Mouse (Mus musculus): Measurements from ENCODE around the gene Tln1.
"Not testable (repeated sequence)": the region's sequence is repeated elsewhere in the genome, so short reads cannot be mapped to it uniquely, and the experiment has no call there.

Tln1 gene

DNA sequence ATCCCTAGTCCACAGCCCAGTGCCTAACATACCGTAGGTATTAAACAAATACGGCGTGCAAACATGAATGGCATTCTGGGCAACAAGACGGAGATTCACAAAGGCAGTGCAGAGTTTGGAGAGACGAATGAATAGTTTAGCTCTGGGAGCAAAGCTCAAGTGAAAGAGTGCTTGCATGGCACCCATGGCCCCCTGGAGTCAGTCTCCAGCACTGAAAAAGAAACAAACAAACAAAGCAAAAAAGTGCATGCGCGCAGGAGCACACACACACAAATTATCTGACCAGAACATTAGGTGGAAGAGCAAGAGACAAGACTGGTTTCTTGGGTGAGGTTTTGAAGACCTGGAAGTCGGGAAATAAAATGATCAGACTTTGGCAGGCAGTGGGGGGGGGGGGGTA is 56.4 kb downstream of the Tln1 start:
- DNase-seq (ENCODE audit: low spot score): no peak

DNA sequence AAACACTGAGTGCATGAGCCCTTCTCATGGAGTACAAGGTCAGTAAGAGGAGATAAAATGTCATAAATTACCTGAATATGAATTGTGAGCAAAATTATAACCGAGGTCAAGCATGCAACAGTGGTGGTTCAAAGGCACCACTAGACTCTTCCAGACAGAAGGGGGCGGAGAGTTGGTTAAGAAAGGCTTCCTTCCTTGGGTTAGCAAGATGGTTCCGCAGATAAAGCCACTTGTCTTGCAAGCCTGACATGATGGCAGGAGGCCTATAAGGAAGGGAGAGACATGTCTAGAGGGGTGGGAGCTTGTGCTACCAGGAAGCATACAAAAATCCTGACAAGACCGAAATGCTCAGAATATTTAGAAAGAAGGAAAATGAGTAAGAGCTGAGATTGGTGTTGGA is 58.2 kb downstream of the Tln1 start:
- DNase-seq (ENCODE audit: low spot score): no peak

DNA sequence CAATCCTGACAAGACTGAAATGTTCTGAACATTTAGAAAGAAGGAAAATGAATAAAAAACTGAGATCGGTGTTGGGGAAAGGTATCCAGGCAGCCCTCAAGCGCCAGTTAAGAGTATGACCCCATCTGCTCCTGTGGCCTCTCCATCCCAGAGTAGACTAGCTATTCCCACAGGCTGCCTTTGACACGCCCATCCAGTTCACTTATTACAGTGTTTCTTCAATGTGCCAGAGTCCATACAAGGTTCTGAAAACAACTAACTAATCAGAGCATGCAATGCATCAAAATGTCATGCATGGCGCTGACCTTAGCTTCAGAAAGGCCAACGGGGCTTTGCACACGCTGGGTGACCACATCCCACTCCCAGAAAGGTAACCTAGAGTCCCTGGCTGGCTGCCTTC is 59.0 kb downstream of the Tln1 start:
- DNase-seq (ENCODE audit: low spot score): no peak

DNA sequence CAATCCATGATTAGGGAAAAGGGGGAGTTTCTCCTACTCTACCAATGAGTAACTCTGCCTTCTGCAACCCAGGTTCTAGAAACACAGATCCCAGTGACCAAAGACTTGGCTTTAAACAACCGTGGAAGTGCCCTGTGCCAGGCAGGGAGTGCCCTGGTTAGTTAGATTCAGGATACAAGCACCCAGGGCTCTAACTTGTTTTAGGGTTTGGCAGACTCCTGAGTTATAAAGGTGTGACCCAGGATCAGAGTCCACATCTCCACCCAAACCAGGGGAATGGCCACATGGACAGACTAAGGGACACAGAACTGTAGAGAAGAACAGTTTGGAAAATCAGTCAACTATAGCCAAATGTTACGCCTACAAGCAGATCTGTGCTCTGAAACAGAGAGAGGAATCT is 59.5 kb downstream of the Tln1 start:
- no peak for DNase-seq (ENCODE audit: low spot score)

DNA sequence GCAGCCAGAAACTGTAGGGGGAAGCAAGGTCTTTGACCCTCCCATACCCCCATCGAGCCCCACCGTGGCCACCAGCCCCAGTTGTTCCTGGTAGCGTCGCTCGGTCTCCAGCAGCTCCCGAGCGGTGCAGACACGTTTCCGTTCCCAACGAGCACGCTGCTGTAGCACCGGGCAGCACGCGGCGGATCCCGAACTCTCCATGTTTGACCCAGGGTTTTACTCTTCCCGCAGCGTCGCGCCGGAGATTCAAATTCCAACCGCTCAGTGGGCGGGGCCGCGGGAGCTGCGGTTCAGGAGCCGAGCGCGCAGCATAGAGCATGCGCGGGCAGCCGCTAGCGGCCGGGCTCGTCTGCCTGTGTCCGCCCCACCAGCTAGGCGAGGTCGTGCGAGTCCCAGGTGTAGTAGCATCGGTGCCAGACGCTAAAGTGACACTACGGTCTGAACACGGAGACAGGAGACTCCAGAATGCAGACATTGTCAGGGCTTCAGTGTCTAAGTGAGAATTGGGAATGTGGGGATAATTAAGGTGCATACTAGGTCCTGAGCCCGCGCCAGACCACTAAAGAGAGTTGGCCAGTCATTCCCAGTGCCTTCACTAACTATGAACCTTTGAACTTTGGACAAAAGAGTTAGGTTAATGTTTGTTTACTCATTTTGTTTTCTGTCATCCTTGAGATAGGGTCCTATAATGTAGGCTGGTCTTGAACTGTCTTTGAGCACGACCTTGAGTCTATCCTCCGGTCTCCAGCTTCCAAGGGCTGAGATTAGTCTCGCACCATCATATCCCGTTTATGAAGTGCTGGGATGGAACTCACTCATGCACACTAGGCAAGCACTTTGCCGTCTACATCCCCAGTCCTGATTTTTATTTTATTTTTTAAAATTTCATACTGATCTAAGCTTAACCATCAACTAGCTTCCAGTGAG is 62.8 kb downstream of the Tln1 start, which contains the start of gene Arhgef39:
Arhgef39 (minus strand) TSS at position 289 of the 927 bp plus-strand sequence.
- DNase-seq (ENCODE audit: low spot score): peak; percentile 67

DNA sequence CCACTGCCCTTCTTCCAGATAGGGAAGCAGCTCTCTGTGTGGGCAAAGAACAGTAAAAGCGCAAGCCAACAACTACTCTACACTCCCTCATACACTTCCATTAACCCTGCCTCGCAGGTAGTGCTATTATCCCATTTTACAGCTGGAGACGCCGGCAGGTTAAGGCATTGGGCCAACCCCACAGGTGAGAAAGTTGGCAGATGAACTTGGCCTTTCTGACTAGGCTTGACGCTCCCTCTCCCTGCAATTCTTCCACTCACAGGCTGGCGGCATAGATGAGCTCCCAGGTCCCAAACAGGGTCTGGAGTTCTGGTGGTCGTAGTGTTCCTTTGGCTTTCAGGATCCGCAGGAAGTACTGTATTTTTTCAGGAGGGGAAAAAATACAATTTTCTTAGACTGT is 63.5 kb downstream of the Tln1 start:
- no peak for DNase-seq (ENCODE audit: low spot score)

DNA sequence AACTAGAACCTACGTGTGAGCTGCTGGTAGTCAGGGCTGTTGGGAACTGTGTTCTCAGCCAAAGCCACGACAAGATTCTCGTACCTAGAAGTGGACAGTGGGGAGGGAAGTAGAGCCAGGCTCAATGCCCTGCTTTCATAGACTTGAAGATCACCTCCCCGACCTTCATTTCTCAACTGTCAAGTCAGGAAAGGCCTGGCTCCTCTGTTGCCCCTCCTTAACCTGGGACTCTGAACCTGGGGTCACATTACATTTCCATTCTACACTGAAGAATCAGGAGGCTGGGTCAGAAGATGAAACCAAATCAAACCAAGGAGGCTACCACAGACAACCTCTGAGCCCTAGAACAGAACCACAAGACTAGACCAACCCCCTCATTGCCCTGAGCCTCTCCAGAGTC is 64.5 kb downstream of the Tln1 start:
- DNase-seq (ENCODE audit: low spot score): no peak

DNA sequence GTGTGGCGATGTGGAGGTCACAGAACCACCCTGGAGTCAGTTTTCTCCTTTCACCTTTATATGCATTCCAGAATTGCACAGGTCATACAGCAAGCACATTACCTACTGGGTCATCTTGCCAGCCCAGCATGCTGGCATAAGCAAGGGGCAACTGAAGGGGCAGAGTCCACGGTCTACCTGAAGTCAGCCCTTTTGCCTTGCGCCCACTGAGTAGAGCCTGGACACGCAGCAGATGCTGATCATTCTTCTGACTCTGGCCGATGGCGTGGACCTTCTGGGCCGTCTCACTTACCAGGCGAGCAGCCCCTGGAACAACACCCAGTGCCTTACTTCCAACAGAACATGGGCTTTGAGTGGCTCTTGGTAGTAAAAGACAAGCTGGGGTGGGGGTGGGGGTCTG is 65.1 kb downstream of the Tln1 start:
- no peak for DNase-seq (ENCODE audit: low spot score)

DNA sequence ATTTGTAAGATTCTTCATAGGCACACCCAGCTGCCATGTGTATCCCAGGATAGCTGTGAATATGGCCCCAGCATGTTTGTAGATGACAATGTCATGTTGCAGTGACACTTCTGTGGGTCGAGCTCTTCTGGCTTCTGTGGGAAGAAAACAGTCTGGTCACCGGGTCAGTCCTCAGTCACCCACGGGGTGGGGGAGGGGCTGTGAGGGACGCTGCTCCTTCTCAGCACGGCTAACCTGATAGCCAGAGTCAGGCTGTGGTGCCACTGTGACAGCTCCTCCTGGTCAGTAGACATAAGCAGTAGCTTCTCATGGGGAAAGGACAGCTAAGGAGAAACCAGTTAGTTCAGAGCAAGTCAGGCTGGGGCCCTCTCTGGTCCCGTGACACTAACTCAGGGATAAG is 65.9 kb downstream of the Tln1 start:
- DNase-seq (ENCODE audit: low spot score): no peak

DNA sequence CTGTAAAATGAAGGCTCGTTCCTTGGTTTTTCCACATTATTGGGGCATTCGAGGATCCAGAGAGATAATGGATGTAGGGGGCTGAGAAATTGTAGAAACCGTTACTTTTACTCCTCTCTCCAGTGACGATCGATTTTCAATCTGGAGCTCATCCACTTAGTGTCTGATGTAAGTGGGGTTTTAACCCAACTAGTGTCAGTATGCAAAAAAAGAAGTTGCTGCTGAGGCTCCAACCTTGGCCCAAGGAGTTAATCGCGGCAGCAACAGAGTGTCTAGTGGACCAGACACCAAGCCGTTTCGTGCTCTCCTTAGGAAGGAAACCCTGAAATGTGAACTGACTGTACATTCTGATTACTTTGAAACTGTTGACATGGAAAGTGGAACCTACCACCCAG is 68.6 kb downstream of the Tln1 start:
- DNase-seq (ENCODE audit: low spot score): no peak

DNA sequence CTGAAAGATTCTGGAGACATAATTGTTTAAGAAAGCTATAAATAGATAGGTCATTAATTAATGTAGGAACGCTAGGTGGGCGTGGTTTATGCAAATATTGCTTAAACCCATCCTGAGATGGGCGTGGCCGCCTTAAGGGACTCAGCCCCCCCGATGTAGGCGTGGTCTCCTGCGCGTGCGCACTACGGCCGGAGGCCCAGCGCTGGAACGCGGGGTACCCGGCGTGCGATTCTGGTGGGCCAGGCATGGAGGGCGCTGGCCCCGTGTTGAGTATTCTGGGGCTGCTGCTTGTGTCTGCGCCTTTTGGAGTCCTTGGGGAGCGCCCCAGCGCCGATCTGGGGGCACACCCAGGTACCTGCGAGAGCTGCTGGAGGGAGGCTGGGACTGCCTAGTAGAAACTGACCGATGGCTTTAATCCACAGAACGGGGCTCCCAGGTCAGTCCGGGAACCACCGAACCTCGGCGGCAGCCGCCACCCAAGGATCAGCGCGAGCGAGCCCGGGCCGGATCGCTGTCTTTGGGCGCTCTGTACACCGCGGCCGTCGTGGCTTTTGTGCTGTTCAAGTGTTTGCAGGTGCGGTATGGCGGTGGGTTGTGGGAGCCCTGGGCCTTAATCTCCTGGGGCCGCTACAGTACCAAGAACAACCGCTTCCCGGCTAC is 69.2 kb downstream of the Tln1 start:
- DNase-seq (ENCODE audit: low spot score): peak; percentile 97

DNA sequence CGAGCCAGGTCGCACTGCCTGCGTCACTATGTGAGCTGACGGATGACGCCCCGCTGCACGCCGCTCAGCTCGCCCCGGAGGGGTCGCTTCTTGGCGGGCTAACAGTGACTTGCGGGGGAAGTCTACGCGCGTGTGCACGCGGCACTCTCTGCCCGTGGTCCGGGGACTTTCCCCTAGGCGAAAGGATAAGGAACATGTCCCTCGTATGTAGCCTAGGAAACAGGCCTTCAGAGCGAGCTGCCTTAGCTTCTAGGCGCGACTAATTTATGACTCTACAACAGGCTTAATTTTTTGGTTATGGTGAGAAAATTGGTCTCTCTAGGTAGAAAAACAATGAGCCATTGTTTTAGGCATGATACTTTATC is 69.7 kb downstream of the Tln1 start, which contains the start of gene Ccdc107:
Ccdc107 (plus strand) TSS at position 80 of the 365 bp plus-strand sequence.
- peak; percentile 95 for DNase-seq (ENCODE audit: low spot score)

DNA sequence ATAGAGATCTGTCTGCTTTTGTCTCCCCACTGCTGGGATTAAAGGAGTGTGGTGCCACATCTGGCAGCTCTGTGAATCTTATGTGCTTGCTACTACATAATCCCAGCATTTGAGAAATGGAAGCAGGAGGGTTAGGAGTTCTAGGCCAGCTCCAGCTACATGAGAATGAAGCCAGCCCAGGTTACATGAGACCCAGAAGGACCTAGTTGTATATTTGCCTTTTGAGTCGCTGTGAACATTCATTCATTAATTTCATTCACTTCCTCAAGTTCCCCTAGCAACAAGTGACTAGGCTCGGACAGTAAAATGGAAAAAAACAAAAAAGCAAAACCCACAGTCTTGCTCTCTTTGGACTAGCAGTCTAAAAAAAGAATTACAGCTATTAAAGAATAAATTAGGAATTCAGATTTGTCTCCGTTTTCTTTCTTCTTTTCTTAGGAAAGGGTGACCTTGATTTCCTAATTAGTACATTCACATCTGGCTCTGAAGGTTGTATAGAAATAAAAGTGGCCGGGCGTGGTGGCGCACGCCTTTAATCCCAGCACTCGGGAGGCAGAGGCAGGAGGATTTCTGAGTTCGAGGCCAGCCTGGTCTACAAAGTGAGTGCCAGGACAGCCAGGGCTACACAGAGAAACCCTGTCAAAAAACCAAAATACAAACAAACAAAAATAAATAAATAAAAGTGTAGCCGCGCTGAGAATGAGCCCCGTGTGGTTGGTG is 70.2 kb downstream of the Tln1 start:
- DNase-seq (ENCODE audit: low spot score): no peak

DNA sequence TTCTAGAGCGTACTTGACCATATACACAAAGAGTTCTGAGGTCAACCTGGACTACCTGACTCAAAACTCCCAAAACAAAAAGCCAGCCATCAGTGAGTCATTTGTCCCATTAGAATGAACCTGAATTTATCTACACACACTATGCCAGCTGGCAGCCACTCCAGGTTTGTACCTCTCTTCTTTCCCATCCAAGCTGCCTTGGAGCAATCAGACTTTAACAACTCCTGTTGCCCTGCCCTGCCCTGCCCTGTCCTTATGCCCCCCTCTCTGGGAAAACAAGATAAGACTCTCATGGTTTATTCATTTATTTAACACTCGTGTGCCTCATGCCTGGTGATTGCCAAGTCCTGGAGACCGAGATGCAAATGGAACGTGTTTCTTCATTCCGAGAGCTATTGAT is 71.7 kb downstream of the Tln1 start:
- DNase-seq (ENCODE audit: low spot score): no peak

DNA sequence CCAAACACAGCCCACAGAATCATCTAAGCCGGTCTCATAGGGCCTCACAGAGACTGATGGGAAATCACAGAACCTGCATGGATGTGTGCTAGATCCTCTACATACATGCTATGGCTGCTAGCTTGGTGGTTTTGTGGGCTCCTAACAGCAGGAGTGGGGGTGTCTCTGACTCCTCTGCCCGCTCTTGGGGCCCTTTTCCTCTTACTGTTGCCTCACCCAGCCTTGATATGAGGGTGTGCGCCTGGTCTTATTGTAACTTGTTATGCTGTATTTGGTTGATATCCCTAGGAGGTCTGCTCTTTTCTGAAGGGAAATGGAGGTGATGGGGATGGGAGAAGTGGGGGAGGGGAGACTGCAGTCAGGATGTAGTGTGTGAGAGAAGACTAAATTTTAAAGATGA is 72.9 kb downstream of the Tln1 start:
- DNase-seq (ENCODE audit: low spot score): no peak

DNA sequence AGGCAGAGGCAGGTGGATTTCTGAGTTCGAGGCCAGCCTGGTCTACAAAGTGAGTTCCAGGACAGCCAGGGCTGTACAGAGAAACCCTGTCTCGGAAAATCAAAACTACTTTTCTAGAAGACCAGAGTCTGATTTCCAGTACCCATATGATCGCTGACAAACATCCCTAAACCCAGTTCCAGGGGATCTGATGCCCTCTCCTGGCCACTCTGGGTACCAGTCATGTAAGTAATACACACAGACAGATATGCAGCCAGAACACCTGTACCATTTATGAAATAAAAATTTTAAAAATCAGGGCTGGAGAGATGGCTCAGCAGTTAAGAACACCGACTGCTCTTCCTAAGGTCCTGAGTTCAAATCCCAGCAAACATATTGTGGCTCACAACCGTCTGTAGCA is 76.8 kb downstream of the Tln1 start:
- not testable (repeated sequence) for DNase-seq (ENCODE audit: low spot score)

DNA sequence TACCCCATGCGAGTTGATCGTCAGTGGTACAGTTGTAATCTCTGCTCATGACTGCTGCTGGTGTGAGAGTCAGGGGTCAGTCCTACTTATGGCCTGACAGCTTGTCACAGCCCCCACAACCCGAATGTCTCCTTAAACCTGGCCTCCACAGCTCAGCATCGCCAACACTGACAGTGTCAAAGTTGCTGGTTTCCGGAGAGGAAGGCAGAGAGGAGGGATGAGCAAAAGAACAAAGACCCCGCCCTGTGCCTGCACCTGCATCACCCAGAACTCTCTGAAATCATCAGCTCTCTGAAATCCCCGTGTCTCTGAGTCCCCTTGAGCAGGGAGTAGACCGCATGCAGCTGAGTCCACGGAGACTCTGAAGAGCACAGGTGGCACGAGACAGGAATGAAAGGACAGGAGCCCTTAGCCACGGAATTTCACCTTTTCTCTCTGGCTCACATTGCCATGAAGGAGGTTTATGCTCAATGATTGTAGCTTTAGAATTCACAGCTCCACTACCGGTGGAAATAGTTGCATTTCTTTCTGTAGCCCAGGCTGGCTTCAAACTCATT is 78.9 kb downstream of the Tln1 start, which contains the start of gene Sit1:
Sit1 (minus strand) TSS at position 200 of the 557 bp plus-strand sequence.
- no peak for DNase-seq (ENCODE audit: low spot score)

DNA sequence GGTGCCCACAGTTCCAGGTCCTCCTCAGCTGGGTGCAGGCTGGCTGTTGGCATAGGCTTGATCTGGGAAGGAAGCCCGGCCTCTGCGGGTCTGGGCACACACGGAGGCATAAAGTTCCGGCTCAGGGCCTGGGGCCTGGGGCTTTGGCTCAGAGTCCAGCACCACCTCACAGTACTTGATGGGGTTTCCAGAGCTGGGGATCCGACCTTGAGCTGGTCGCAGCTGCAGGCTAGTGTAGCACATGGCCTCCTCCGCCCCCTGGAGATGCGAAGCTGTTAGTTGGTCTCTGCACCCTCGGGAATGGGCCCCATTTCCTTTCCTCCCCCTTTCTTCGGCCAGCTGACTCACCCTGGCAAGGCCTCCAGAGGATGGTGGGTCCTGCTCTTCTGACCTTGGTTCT is 79.9 kb downstream of the Tln1 start:
- DNase-seq (ENCODE audit: low spot score): no peak

DNA sequence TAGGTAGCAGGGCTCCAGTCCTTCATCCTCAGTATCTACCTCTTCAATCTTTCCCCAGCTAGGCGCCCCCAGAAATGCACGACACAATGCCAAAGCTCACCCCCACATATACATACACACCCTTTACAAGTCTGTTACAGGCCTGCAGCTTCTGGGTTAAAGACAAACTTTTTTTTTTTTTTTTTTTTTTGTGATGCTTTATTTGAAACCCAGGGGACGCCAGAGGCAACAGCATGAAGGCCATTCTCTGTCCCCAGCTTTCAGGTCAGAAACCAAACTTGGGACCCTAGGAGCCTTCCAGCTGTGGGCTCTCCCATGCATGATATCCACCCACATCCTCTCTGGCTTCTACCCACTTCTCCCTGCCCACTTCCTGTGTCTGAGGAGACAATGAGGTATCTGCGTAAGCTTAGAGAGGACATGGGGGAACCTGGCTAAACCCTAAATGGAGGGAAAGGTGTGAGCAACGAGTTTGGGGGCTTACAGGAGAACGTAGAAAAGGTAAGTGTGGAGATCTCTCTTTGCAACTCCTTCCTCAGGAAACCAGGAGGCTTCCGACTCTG is 80.5 kb downstream of the Tln1 start:
- DNase-seq (ENCODE audit: low spot score): no peak

Measured in layer of hippocampus, adult 11-12 months (tissue).